Mouse (Mus musculus) C2C12 (cell line): ENCODE data around the gene Psme1.

Experiments
- CEBPB ChIP-seq: IDR thresholded peaks from one replicate; pipeline ENCODE4 v1.6.1; 2011; ENCODE audit warnings: low read depth, mild to moderate bottlenecking, control low read depth, moderate library complexity
- CTCF ChIP-seq: IDR thresholded peaks from one replicate; pipeline ENCODE4 v1.5.1; 2011; ENCODE audit not compliant: control insufficient read depth, insufficient read depth, insufficient read length
- FOSL1 ChIP-seq: IDR thresholded peaks from one replicate; pipeline ENCODE4 v1.8.0; 2011; ENCODE audit warnings: mild to moderate bottlenecking, low read length; ENCODE audit not compliant: poor library complexity, insufficient read depth, severe bottlenecking
- MAX ChIP-seq: IDR thresholded peaks from one replicate; pipeline ENCODE4 v1.6.1; 2011; ENCODE audit warnings: mild to moderate bottlenecking, control low read depth
- MYOD1 ChIP-seq: IDR thresholded peaks from one replicate; pipeline ENCODE4 v1.6.1; 2011; ENCODE audit warnings: low read depth; ENCODE audit not compliant: control insufficient read depth, insufficient read length
- MYOG ChIP-seq: IDR thresholded peaks from one replicate; pipeline ENCODE4 v1.6.1; 2011; ENCODE audit not compliant: control insufficient read depth, insufficient read length; ENCODE audit errors: extremely low read depth
- USF1 ChIP-seq: IDR thresholded peaks from one replicate; pipeline ENCODE4 v1.6.1; 2011; ENCODE audit warnings: low read depth, mild to moderate bottlenecking, control low read depth, moderate library complexity

GRCm38 (mm10) chr14:55561860-55562259 is 16.1 kb upstream of the Psme1 start:
- TF ChIP-seq CTCF: no peak
- TF ChIP-seq MYOD1: no peak
- no peak for TF ChIP-seq USF1
- TF ChIP-seq CEBPB: no peak
- TF ChIP-seq MYOG: no peak
- TF ChIP-seq MAX: no peak
- no peak for TF ChIP-seq FOSL1
